Comparison of ENCODE assay signal across 13 mouse cellular contexts in the genomic region with DNA sequence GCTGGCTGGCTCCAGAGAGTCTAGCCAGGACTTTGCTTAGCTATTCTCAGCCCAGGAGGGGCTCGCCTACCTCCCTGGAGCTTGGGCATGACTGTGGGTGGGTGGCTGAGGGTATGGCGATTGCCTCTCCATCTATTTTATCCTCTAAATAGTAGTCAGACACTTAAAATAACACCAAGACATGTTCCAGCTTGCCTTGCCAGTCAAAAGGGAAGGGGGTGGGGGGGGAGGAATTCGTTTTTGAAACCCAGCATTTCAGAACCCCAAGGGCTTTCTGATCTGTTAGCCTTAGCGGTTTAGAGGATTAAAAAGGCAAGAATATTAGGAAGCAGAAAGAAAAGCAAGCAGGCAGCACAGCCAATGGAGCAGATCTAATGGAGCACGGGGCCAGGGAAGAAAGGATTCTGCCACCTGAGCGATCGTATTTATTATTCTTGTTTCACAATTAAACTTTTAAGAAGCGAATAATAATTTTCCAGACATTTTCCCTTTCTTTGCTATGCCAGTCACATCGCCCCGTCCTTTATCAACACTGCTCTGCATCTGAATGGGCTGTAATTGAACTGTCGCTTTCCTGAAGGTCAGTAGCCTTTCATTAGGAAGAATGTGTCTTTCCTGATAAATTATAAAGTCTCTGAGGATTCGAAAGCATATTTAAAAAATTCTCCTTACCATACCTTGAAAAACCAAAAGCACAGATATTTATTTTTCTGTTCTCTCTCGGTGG.
DNase-seq lines count a peak whose midpoint lies in the region; ATAC-seq lines count a peak whose summit lies in the region.
"Had no signal": no experiment of that assay in that cellular context is flagged by ENCODE, and none has a peak within 500 bp of the region (broad histone marks: within the 10 kb centered on the region; RNA-seq: fewer than 3 reads in every experiment).

No protein-coding gene starts in this region.

- intact Hi-C loops in heart, postnatal 25 days (cut with DNase I), result no loop called here

- no peak overlapping the region for H3K9ac ChIP-seq in heart, embryonic 13.5 days
- H3K9ac ChIP-seq in forebrain, embryonic 16.5 days (replicated peaks; ENCODE audit: low read depth, low read length), result no peak overlapping the region
- H3K9ac ChIP-seq in midbrain, embryonic 13.5 days (replicated peaks), result no peak overlapping the region

- no peaks in the 10 kb centered on the region for H3K27me3 ChIP-seq in heart, embryonic 13.5 days (replicated peaks)
- H3K27me3 ChIP-seq in forebrain, embryonic 16.5 days (replicated peaks; ENCODE audit: control insufficient read depth, insufficient read depth, low read length), result no peaks in the 10 kb centered on the region; the same call in 1 of the 2 replicates
- H3K27me3 ChIP-seq in midbrain, embryonic 13.5 days, result no peaks in the 10 kb centered on the region

- ATAC-seq in heart, embryonic 13.5 days (ENCODE audit: extremely low read depth, insufficient number of reproducible peaks, low FRiP score, low TSS enrichment), result no peak
- peak; percentile 65 for ATAC-seq in forebrain, embryonic 16.5 days
- ATAC-seq in midbrain, embryonic 13.5 days, result peak; percentile 77

- 54% methylated on average over 13 of the region's 13 CpGs for WGBS in heart, embryonic 13.5 days
- WGBS in forebrain, embryonic 16.5 days, result 6% methylated on average over 13 of the region's 13 CpGs
- WGBS in midbrain, embryonic 13.5 days, result 6% methylated on average over 13 of the region's 13 CpGs

- no peaks in the 10 kb centered on the region for H3K9me3 ChIP-seq in heart, embryonic 13.5 days
- H3K9me3 ChIP-seq in forebrain, embryonic 16.5 days (ENCODE audit: control insufficient read depth, low read length), result no peaks in the 10 kb centered on the region
- 0 out of 2 replicates have a peak, but pooled peaks cover 3% of the 10 kb centered on the region for H3K9me3 ChIP-seq in midbrain, embryonic 13.5 days

- H3K4me3 ChIP-seq in heart, embryonic 13.5 days, result no peak overlapping the region
- H3K4me3 ChIP-seq in forebrain, embryonic 16.5 days (replicated peaks; ENCODE audit: low read length), result 0 out of 2 replicates have a peak overlapping the region, but pooled peaks have one; percentile 12
- peak overlapping the region; percentile 14; the same call in 1 of the 2 replicates for H3K4me3 ChIP-seq in midbrain, embryonic 13.5 days (replicated peaks)

- no peaks in the 10 kb centered on the region for H3K36me3 ChIP-seq in heart, embryonic 13.5 days
- no peaks in the 10 kb centered on the region for H3K36me3 ChIP-seq in forebrain, embryonic 16.5 days (ENCODE audit: control insufficient read depth, insufficient read depth)
- no peaks in the 10 kb centered on the region for H3K36me3 ChIP-seq in midbrain, embryonic 13.5 days

- peaks cover 7% of the 10 kb centered on the region for H3K4me1 ChIP-seq in heart, embryonic 13.5 days
- H3K4me1 ChIP-seq in forebrain, embryonic 16.5 days (replicated peaks; ENCODE audit: control insufficient read depth, insufficient read depth, low read length), result peaks cover 18% of the 10 kb centered on the region
- H3K4me1 ChIP-seq in midbrain, embryonic 13.5 days (replicated peaks), result peaks cover 23% of the 10 kb centered on the region

- DNase-seq in heart, postnatal 25 days (ENCODE audit: low spot score), result no peak
- DNase-seq in embryo, embryonic 11 days, result peak; percentile 25
- DNase-seq in thymus, adult 18-20 months, result no peak
- no peak for DNase-seq in layer of hippocampus, adult 18-20 months (ENCODE audit: low spot score in 2 of 2)
- DNase-seq in gastrocnemius, postnatal 25 days, result no peak
- DNase-seq: adrenal gland, postnatal 36 days; cerebellum, postnatal 10 days; kidney, adult 9 months; lung, postnatal 10 days had no signal

- H3K4me2 ChIP-seq in heart, embryonic 13.5 days, result peak overlapping the region; percentile 24
- peak overlapping the region; percentile 42 for H3K4me2 ChIP-seq in forebrain, embryonic 16.5 days (ENCODE audit: low read length)
- peak overlapping the region; percentile 39 for H3K4me2 ChIP-seq in midbrain, embryonic 13.5 days (replicated peaks)
- H3K4me2 ChIP-seq: heart, embryonic 11.5 days had no signal

- H3K27ac ChIP-seq in heart, embryonic 13.5 days (replicated peaks), result no peak overlapping the region
- H3K27ac ChIP-seq in forebrain, embryonic 16.5 days (ENCODE audit: low read length), result peak overlapping the region; percentile 49; the same call in 1 of the 2 replicates
- peak overlapping the region; percentile 77 for H3K27ac ChIP-seq in midbrain, embryonic 13.5 days
